ENCODE assay signal across 8 mouse cellular contexts in the genomic region with DNA sequence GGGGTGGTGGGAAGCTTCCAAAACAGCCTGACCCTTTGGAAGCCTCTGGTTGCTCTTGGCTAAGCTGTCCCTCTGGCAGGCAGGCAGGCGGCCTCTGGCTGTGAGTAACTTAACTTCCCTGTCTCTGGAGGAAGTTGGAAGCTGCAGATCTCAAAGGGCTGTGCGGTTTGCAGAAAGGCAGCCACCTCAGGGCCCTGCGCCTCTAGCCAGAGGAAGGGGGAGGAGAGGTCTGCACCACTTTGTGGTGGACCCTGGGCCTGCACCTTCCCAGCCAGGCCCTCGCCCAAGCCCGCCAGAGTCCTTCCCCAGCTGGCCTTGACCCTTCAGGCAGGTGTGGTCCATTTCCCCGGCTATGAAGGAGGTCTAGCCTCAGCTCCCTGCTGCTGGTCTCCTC. TPM values are rescaled to one million over a fixed set of nuclear protein-coding genes. Genes with fewer than 3 reads are reported as not detected.
DNase-seq lines count a peak whose midpoint lies in the region; ATAC-seq and TF ChIP-seq lines count a peak whose summit lies in the region.

No protein-coding gene starts in this region.

- peak; percentile 55 for DNase-seq in kidney, adult 2 months
- no peak for DNase-seq in kidney, adult 8-10 months
- DNase-seq in embryonic facial prominence, embryonic 10.5 days (ENCODE audit: low spot score) = no peak
- no peak for DNase-seq in frontal cortex, postnatal 36 days (ENCODE audit: low spot score in 2 of 2)
- no peak for DNase-seq in left cerebral cortex, adult 18-20 months (ENCODE audit: low spot score in 2 of 2)

- H3K9me3 ChIP-seq in embryonic facial prominence, embryonic 10.5 days = no peaks in the 10 kb centered on the region
- no peaks in the 10 kb centered on the region for H3K9me3 ChIP-seq in hindbrain, embryonic 12.5 days (replicated peaks)
- no peaks in the 10 kb centered on the region for H3K9me3 ChIP-seq in lung, embryonic 16.5 days (ENCODE audit: control insufficient read depth, low read length)

- 36% methylated on average over 6 of the region's 6 CpGs for WGBS in kidney, adult 2 months
- 26% methylated on average over 6 of the region's 6 CpGs for WGBS in embryonic facial prominence, embryonic 10.5 days
- 33% methylated on average over 6 of the region's 6 CpGs for WGBS in hindbrain, embryonic 12.5 days
- 49% methylated on average over 6 of the region's 6 CpGs for WGBS in lung, embryonic 16.5 days
- 17% methylated on average over 6 of the region's 6 CpGs for WGBS in small intestine, adult 2 months

- TF ChIP-seq POLR2A in kidney, adult 2 months (IDR thresholded peaks at IDR 0.05; ENCODE audit: low read depth, low read length) = no peak
- TF ChIP-seq POLR2A in small intestine, adult 2 months (IDR thresholded peaks at IDR 0.05; ENCODE audit: low read depth, low read length) = no peak

- H3K4me2 ChIP-seq in hindbrain, embryonic 12.5 days (replicated peaks) = peak overlapping the region; percentile 87
- peak overlapping the region; percentile 99 for H3K4me2 ChIP-seq in lung, embryonic 16.5 days (ENCODE audit: low read depth, low read length)

- H3K4me1 ChIP-seq in kidney, adult 2 months (ENCODE audit: control insufficient read depth, insufficient read depth, low read length) = peaks cover 40% of the 10 kb centered on the region
- peaks cover 96% of the 10 kb centered on the region for H3K4me1 ChIP-seq in embryonic facial prominence, embryonic 10.5 days
- H3K4me1 ChIP-seq in hindbrain, embryonic 12.5 days = peaks cover 92% of the 10 kb centered on the region
- H3K4me1 ChIP-seq in lung, embryonic 16.5 days (replicated peaks; ENCODE audit: control insufficient read depth, insufficient read depth, low read length) = peaks cover 67% of the 10 kb centered on the region
- H3K4me1 ChIP-seq in small intestine, adult 2 months (ENCODE audit: control insufficient read depth, insufficient read depth, insufficient read length, low read length) = peaks cover 46% of the 10 kb centered on the region

- H3K9ac ChIP-seq in hindbrain, embryonic 12.5 days = peak overlapping the region; percentile 75
- peak overlapping the region; percentile 71 for H3K9ac ChIP-seq in lung, embryonic 16.5 days (ENCODE audit: low read length)

- no peak for ATAC-seq in hindbrain, embryonic 12.5 days (ENCODE audit: low FRiP score)
- ATAC-seq in lung, embryonic 16.5 days (ENCODE audit: low read depth) = no peak

- no peaks in the 10 kb centered on the region for H3K27me3 ChIP-seq in kidney, adult 2 months (replicated peaks; ENCODE audit: control insufficient read depth, insufficient read depth, low read length)
- H3K27me3 ChIP-seq in embryonic facial prominence, embryonic 10.5 days (replicated peaks; ENCODE audit: low read depth, poor library complexity, severe bottlenecking) = peaks cover 49% of the 10 kb centered on the region
- H3K27me3 ChIP-seq in hindbrain, embryonic 12.5 days = 0 out of 2 replicates have a peak, but pooled peaks cover 2% of the 10 kb centered on the region
- H3K27me3 ChIP-seq in lung, embryonic 16.5 days (ENCODE audit: control insufficient read depth, insufficient read depth, low read depth, low read length) = no peaks in the 10 kb centered on the region
- H3K27me3 ChIP-seq in small intestine, adult 2 months (ENCODE audit: control insufficient read depth, insufficient read depth, low read length) = no peaks in the 10 kb centered on the region

- TF ChIP-seq CTCF in kidney, adult 2 months (conservative IDR thresholded peaks at IDR 0.05; ENCODE audit: insufficient read depth, insufficient read length, low read depth, low read length) = no peak
- TF ChIP-seq CTCF in small intestine, adult 2 months (IDR thresholded peaks at IDR 0.05; ENCODE audit: extremely low read depth, insufficient read length, insufficient replicate concordance, low read depth, low read length) = no peak

- no peaks in the 10 kb centered on the region for H3K36me3 ChIP-seq in kidney, adult 2 months (ENCODE audit: control insufficient read depth, insufficient read depth, low read length)
- no peaks in the 10 kb centered on the region for H3K36me3 ChIP-seq in embryonic facial prominence, embryonic 10.5 days (replicated peaks)
- no peaks in the 10 kb centered on the region for H3K36me3 ChIP-seq in hindbrain, embryonic 12.5 days
- no peaks in the 10 kb centered on the region for H3K36me3 ChIP-seq in lung, embryonic 16.5 days (ENCODE audit: control insufficient read depth, insufficient read depth, low read length)
- H3K36me3 ChIP-seq in small intestine, adult 2 months (ENCODE audit: control insufficient read depth, insufficient read depth, low read length) = no peaks in the 10 kb centered on the region

- H3K4me3 ChIP-seq in kidney, adult 2 months (ENCODE audit: insufficient read depth, low read depth, low read length) = no peak overlapping the region
- H3K4me3 ChIP-seq in embryonic facial prominence, embryonic 10.5 days = peak overlapping the region; percentile 79
- peak overlapping the region; percentile 57 for H3K4me3 ChIP-seq in hindbrain, embryonic 12.5 days
- peak overlapping the region; percentile 66 for H3K4me3 ChIP-seq in lung, embryonic 16.5 days (ENCODE audit: low read length)
- peak overlapping the region; percentile 84 for H3K4me3 ChIP-seq in small intestine, adult 2 months (ENCODE audit: low read depth, low read length)

- H3K27ac ChIP-seq in kidney, adult 2 months (ENCODE audit: insufficient read depth, low read depth, low read length) = peak overlapping the region; percentile 87
- H3K27ac ChIP-seq in embryonic facial prominence, embryonic 10.5 days (replicated peaks) = peak overlapping the region; percentile 90
- H3K27ac ChIP-seq in hindbrain, embryonic 12.5 days = peak overlapping the region; percentile 99
- H3K27ac ChIP-seq in lung, embryonic 16.5 days (ENCODE audit: low read length) = peak overlapping the region; percentile 96
- H3K27ac ChIP-seq in small intestine, adult 2 months (ENCODE audit: insufficient read depth, low read depth, low read length) = peak overlapping the region; percentile 95

RNA-seq across cellular contexts. Expression of gene Gins2, which starts 49.7 kb away (rescaled TPM):
- 6.4 and 6.9 TPM in 2 replicates for polyA plus RNA-seq in kidney, adult 2 months (2012; rRNA removed)
- 156 TPM in 2 replicates for polyA plus RNA-seq in embryonic facial prominence, embryonic 10.5 days (2016; fragmentation: Nextera tagmentation; extraction: Ambion mirVana)
- polyA plus RNA-seq in hindbrain, embryonic 12.5 days (2016; fragmentation: Nextera tagmentation; extraction: Ambion mirVana) = 49.6 and 65.3 TPM in 2 replicates
- 90.8 and 99.5 TPM in 2 replicates for polyA plus RNA-seq in lung, embryonic 16.5 days (2015; fragmentation: Nextera tagmentation; extraction: Ambion mirVana)
- 12.6 and 22.5 TPM in 2 replicates for polyA plus RNA-seq in small intestine, adult 2 months (2012; rRNA removed)
- 1 to 10 TPM; 2.1 to 2.4 TPM for total RNA-seq in left cerebral cortex, adult 18-20 months (2021)
